Mouse (Mus musculus): ENCODE measurements around the gene Col26a1.
A peak's percentile ranks its signal among the peaks of the same experiment; 100 is the strongest.

Col26a1 gene

DNA sequence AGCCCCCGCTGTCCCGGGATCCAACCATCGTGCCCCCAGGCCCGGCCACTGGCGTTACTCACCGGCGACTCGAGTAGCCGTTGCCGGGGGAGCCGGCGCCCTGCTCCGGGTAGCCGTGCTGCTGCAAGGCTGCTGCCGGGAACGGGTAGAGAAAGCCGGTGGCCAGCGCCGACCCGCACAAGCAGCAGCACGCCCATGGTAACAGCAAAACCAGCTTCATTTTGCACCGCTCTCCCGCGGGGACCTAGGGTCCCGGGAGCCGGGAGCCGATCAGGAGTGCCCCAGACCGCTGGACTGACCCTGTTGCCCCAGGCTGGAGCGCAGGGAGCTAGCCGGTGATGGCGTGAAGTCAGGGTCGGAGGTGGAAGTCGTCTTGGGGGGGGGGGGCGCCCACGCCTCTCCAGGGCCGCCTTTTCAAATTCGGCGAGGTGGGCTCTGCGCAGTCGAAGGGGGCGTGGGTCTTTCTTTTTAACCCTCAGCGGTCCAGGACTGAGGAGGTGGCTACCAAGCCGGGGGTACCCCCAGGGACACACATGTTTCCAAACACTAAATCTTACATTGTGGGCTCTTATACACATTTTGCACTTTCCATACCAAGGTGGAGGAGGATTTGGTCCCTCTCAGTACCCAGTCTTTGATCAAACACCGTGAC lies at the start of gene Col26a1:
Gene Col26a1 (minus strand): TSS at position 422 of the 652 bp plus-strand sequence.
- DNase-seq = no peak

DNA sequence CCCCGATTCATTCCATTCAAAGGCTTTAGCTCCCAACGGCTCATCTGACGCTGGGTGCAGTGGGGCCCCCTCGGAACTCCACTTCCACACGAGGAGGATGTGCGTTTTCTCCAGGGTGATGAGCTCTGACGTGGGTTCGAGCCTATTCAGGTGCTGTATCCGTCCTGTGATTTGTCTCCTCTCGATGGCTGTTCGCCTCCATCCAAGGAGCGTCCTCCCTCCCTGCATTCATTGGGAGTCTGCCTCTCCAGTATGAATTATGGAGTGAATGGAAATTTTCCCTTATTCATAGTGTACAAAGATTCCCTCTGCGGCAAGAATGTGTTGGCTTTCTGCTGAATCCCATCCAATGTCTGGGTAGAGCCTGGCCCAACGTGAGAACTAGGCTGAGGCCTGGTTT lies 48.9 kb upstream of the Col26a1 start:
- DNase-seq = no peak

DNA sequence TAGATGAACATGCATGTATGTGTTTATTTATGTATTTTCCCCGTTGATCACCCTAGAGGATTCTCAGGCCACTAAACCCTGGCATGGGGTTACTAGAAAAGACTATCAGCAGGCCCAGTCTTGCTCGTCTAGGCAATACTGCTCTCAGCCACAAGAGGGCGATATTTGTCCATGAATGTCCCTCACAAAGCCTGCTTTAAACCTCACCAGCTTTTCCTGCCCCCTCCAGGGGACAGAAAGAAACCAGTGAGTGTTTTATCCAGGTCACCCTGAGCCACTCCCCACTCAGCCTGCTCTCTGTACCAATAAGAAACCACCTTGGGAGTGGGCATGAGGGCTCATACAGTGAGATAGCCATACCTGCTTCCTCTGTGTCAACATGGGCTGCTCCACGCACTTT lies 46.1 kb upstream of the Col26a1 start:
- DNase-seq = peak; percentile 66

GRCm38 (mm10) chr5:136923751-136924478 lies 40.9 kb upstream of the Col26a1 start:
- DNase-seq = no peak

GRCm38 (mm10) chr5:136922830-136923229 lies 39.8 kb upstream of the Col26a1 start:
- DNase-seq = no peak

DNA sequence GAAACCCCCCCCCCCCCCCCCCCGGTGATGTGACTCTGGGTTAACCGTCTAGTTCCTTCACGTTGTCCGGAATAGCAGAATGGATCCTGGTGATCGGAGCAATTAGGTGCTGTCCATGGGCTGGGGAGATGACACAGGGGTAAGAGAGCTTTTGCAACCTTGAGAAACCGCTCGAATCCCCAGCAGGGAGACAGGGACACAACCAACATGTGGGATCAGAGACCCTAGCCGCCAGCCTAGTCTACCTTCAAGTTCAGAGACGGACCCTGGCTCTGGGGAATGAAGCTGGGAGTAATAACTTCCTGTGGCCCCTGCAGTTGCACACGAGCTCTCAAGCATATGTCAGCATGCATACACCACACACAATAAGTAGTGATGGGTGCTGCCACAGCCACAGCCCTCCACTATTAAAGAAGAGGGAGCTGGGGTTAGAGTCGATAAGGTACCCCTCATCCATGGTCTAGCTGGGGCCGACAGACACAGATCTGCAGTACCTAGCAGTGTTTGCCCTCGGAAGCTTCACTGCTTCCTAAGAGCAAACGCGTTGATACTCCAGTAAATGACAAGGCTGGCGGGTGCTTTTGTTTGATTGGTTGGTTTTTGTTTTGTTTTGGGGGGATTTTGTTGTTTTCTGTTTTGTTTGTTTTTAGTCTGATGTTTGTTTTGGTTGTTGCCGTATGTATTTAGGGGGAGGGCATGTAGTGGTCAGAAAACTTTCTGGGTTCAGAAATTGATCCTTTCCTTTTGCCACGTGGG lies 36.7 kb upstream of the Col26a1 start:
- peak; percentile 45 for DNase-seq

- peak; percentile 81 for DNase-seq
These were observed 35.9 kb upstream of the Col26a1 start for GRCm38 (mm10) chr5:136918655-136919472.

DNA sequence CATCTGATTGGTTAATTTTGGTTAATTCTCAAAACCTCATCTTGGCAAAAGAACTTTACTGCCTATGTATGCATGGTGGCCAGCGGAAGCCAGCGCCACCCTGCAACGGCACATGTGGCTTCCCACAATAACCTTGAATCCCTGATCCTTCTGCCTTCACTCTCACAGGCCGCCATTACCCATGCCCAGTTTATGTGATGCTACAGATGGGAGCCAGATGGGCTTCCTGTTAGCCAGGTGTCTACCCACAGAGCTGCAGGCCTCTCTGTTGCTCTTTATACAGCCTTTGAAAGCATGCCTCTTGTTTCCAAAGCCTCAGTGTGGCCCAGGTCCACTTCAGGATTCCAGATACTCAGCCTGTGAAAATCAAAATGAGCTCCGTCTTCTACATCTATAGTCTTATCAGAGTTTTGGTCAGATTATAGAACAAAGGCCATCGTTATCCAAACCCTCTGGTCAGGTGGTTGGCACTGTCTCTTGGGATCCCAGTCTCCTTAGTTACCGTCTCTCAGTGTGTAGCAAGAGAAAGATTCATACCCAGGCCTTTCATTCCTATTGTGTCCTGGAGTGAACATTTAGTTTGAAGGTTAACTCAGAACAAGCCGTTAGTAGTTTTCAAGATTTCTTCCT lies 34.7 kb upstream of the Col26a1 start:
- DNase-seq = no peak

GRCm38 (mm10) chr5:136914183-136914582 lies 31.2 kb upstream of the Col26a1 start:
- no peak for DNase-seq

- peak; percentile 91 for DNase-seq
These were observed 25.2 kb upstream of the Col26a1 start, which contains the start of gene Ift22 for GRCm38 (mm10) chr5:136907991-136908857. TSS of gene Ift22 (plus strand) at chr5:136908150.

- DNase-seq = no peak
These were observed 24.6 kb upstream of the Col26a1 start for GRCm38 (mm10) chr5:136907587-136907986.

DNA sequence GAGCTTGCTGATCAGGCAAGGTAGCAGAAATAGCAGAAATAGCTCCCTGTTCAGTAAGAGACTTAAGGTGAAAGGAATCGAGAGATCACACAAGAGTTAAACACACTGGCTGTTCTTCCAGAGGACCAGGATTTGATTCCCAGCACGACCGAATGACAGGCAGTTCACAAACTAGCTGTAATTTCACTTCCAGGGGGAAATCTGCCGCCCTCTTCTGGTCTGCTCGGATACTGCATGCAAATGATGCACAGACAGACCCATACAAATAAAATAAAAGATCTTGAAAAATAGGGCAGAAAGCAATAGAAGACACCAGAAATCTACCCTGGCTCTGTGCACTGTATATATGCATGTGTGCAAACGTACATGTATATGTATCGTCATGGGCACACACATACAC lies 22.6 kb upstream of the Col26a1 start:
- DNase-seq = no peak

GRCm38 (mm10) chr5:136904621-136905020 lies 21.6 kb upstream of the Col26a1 start:
- DNase-seq = no peak

GRCm38 (mm10) chr5:136895529-136895963 lies 12.5 kb upstream of the Col26a1 start:
- DNase-seq = no peak

GRCm38 (mm10) chr5:136894840-136895528 lies 12.0 kb upstream of the Col26a1 start:
- no peak for DNase-seq

DNA sequence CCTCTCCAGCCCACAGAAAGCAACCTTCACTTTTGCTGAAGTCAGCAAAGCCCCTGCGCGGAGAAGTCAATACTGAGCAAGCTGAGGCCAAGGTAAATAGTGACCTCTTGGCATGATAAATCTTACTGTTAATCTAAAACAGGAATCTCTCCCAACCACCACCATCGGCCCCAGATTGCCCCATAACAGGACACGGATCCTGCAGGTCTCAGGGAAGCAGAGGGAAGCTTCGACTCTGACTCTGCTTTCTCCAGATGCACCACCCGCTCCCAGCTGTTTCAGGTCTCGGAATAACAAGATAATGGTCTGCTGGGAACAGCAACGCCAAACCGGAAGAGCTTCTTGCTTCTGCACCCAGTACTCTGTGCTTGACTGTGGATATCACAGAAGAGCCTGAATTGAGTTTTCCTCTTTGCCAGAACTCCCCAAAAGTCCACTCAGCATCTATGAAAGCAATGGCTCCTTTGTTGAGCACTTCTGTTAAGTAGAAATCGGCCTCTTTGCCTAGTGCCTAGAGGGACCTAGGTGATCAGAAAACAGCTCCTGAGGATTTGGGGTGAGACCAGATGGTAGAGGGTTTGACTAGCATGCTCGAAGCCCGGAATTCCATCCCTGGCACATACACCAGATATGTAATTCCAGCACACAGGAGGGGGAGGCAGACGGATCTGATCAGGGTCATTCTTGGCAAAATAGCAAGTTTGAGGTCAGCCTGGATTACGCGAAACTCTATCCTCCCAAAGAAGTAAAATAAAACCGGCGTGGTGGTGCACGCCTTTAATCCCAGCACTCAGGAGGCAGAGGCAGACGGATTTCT lies 5.7 kb upstream of the Col26a1 start:
- DNase-seq = no peak

- DNase-seq = no peak
These were observed 3.9 kb upstream of the Col26a1 start for GRCm38 (mm10) chr5:136886957-136887356.

DNA sequence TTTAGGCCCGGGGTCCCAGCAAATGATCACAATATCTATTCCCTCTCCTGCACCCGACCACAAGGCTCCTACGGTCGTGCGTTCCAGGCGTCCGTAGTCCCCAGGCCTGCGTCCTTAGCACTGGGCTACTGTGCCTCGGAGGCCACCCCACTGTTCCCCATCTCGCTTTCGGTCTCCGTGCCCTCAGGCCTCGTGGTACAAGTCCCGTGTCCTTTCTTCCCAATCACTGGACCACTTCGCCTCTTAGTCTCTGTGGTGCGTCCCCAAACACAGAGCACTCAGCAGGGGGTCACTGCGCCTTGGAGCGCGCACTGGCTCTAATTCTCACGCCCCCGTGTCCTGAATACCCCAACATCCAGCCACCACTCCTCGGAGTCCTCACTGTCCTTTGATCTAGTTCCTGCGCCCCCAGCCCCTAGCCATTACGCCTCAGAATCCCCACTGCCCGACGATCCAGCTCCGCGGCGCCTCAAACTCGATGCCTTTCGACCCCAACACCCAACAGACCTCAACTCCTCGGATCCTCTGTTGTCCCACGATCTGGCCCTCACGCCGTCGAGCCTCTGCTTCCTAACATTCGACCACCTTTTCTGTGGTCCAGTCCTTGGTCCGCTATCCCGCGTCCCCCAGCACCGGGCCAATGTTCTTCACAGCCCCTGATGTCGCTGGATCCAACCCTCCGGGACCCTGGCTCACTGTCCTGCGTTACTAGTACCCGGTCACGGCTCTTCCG lies 788 bp downstream of the Col26a1 start:
- no peak for DNase-seq
